Mouse (Mus musculus) cerebellum, adult 9-11 months (tissue): ENCODE measurements around the gene Chst8.

Experiments used
- DNase-seq: peaks from one replicate; pipeline ENCODE4 v3.0.0; 2022

The Chst8 gene

DNA sequence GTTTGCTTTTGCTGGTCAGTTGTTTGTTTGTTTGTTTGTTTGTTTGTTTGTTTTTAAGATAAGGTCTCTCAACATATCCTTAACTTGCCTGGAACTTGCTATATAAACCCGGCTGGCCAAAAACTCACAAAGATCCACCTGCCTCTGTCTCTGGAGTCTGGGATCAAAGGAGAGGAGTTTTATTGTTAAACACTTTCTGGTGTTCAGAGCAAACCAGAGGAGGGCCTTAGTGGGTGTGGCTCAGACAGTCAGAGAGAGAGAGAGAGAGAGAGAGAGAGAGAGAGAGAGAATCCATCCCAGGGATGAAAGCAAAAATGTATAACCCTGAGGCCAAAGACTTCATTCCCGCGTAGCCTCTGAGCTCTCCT, 13.1 kb downstream of the Chst8 start:
- no peak for DNase-seq

DNA sequence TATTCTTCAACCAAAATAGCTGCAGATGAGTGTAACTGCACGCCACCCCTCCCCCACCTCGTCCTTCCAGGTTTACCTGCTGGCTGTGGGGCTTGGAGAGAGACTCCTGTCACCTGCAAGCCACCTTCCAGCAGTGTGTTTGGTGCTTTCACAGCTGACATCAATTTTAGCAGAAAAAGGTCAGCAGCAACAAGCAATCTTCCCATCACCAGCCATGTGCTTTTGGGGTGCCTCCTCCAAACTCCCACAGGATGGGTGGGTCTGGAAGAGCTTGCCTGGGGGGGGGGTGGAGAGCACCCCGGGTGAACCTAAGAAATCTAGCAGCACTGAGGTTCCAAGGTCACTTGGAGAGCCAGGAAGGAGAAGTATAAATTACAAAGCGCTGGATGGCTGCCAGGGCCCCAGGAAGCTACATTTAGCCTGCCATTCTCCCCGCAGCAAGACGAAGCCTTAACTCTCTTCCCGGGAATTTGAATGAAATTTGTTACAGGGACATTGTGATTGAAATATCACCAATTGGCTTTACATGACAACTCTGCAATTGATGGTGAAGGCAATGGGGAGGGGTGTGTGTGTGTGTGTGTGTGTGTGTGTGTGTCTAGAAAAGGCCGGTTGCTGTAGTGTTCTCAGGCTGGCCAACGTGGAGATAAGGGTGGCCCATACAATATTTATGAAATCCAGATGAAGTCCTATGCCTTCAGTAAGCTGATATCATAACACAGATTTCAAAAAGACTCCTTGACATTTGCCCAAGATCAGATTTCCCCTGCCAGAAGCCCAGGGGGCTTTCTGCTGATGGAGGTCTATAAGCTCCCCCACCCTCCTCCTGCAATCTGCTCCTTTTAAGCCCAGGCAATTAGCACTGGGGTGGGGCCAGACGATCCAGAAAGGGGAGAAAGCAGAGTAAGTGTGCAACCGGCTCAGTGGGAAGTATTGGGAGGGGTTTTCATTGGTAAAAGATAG, 13.8 kb downstream of the Chst8 start:
- DNase-seq: no peak

DNA sequence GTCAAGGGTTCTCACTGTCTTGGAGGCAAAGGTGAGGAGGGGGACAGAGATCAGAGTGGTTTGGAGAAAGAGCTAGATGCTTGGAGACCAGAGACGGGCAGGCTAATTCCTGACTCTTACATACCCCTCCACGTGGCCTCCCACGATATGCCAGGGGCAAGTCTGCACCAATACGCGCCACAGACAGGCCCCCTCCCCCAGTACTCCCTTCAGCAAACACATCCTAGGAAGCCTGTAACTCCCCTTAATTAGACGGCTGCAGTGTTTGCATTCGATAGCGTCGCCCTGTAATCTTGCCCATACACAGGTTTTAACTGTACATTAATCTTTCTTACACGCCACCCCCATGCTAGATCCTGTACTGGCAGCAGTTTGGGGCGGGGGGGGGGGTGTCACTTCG, 14.5 kb downstream of the Chst8 start:
- DNase-seq: no peak

DNA sequence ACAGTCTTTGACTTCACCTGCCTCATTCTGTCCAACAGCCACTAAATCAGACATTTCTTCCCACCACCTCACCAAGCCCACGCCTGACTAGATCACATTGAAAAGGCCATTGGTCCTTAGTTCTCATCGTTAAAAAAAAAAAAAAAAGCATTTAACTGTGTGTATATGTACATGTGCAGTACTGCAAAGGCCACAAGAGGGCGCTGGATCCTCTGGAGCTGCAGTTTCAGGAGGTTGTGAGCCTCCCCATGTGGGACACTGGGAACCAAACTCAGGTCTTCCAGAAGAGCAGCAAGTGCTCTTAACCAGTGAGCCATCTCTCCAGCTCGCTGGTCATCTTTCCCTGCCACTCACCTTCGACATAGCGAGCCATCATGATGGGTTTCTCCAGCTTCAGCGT, 22.1 kb downstream of the Chst8 start:
- DNase-seq: no peak

DNA sequence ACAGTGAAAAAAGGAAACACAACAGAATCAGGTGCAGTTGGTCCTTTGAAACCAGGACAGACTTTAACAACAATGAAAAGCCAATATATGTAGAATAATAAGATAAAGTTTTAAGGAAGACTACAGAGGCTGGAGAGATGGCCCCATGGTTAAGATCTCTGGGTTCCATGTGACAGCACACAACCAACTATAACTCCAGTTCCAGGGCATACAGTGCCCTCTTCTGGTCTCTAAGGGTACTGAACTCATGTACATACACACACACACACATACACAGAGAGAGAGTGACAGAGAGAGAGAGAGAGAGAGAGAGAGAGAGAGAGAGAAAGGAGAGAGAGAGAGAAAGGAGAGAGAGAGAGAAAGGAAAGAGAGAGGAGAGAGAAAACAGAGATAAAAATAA, 25.3 kb downstream of the Chst8 start:
- DNase-seq: no peak

DNA sequence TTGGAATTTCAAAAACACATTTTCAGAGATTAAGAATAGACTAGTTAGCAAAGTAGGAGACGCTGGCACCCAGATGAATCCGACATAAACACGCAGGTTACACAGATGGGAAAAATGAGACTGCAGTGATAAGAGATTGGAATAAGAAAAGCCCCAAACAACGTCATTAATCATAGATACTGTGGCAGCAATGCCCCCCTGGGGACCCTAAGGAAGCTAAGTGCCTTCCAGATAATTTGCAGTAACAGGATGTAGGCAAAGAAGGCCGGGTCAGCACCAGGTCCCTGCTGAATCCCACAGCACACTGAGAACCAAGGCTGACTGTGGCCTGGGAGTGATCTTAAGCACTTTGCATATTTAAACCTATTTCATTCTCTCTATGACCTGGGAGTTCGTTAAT, 27.5 kb downstream of the Chst8 start:
- DNase-seq: no peak

DNA sequence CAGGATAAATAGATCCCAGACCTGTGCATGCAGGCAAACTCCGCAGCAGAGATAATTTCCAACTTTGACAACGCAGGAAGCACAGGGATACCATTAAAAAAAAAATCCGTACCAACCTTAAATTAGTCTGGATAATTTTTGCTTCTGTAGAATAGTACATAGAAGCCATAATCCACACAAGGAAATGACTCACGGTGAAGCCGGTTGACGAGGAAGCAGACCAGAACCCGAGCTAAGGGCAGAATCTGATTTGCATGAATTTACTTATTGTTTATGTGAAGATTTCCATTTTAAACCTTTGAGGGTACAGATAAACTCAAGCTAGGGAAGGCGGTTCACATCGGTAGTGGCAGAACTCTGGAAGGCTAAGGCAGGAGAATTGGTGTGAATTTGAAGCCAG, 28.0 kb downstream of the Chst8 start:
- DNase-seq: no peak

DNA sequence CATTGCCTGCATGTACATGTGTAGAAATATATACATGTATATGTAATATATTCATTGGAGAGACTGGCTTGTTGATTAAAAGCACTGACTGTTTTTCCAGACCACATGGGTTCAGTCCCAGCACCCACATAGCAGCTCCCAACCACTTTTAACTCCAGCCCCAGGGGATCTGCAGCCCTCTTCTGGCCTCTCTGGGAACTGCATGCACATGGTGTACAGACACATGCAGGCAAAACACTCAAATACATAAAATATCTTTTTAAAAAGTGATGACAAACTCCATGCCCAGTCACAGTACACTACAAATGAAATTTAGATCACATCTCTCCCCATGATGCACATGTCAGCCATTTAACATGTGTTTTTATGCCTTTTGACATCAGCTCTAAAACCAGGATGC, 30.5 kb downstream of the Chst8 start:
- DNase-seq: no peak

DNA sequence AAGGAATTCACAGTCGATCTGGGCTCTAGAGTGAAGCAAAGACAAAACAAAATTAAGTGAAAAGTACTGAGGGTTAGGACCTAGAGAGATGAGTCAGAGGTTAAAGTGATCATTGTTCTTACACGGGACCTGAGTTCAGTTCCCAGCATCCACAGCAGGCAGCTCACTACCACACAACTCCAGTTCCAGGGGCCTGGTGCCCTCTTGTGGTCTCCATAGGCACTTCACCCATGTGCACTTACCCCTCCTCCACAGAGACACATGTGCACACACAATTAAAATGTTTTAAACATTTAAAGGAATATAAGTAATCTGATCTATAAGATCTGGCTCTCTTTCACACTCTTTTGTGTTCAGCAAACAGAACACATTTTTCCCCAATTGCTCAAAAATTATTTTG, 31.3 kb downstream of the Chst8 start:
- DNase-seq: no peak

DNA sequence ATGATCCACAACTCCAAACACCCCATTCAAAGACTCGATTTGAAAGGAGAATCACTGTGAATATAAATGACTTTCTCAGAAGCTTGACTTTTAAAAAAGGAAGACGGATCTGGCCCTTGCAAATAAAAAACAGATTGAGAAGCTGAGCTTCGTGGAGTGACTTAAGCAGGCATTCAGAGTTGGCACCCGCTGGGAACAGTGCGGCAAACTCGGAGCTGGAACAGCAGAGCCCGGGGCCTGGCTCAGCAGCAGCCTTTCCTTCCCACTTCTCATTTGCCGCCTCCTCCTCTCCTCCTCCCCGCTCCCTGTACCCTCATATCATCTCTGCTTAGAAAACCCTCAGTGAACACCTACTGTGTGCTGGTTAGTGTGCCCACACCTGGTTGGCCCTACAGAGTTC, 34.1 kb downstream of the Chst8 start:
- DNase-seq: peak; percentile 11

DNA sequence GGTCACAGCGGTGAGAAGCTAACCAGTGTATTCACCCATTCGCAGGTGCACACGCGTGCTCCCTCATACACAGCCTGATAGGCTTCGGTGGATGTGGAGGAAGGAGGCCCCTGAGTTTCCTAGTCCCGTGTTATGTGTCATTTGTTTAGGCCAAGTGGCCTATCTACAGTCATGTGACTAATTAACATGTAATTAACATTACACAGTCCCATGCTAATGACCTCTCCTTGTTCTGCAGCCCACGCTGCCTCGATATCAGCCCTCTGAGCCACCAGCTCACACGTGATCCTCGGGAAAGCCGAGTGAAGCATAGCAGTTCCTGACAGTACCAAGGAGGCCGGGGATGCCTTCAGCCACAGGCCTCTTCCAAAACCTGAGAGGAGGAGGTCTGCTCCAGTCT, 36.9 kb downstream of the Chst8 start:
- no peak for DNase-seq

DNA sequence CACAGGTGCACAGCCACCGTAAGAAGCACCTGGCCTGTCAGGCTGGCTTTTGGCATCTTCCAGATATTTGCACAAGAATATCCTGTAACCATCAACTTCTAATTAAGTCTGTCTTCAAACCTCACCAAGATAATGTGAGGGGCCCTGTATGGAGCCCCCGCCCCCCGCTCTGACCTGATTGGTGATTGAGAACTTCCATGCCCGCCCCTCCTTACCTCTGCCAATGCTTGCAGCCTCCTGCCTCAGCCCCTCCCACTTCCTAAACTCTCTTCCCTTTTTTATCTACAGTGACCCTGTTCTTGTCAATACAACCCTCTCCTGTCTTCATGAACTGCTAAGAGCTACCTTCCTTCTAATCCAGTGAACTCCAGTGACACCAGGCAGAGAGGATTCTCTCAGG, 37.6 kb downstream of the Chst8 start:
- DNase-seq: no peak

DNA sequence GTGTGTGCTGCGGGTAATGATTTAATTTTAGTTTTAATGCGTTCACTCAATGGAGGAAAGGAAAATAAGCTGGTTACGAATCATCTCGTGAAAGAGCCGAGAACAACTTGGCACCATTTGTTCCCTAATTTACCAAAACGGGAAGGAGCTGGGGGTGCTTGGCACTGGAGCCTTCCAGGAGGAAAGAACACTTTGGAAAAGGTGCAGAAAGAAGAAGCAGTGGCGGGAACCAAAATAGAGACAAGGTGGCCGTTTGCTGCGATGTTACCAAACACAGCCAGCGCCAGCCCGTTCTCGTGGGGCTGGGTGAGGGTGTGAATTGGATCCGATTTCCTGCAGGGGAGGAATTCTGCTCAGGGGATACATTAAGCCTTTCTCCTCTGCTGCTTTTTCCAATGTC, 38.5 kb downstream of the Chst8 start:
- no peak for DNase-seq

DNA sequence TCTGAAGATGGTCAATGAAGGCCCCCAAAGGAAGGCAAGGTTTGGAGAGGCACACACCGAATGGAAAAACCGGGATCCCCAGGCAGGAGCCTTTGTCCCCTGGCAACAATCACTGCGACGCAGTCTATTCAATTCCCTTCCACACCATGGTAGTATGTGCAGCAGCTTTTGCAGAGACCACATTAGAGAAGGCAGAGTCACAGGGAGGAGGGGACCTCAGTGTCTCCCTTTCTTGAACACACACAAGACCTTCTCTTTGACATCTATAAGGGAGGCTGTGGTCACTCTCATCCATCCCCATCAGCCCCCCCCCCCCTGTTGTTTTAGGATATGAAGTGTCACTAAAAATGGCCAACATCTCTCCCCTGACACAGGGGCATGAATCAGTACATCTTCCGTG, 39.2 kb downstream of the Chst8 start:
- no peak for DNase-seq

DNA sequence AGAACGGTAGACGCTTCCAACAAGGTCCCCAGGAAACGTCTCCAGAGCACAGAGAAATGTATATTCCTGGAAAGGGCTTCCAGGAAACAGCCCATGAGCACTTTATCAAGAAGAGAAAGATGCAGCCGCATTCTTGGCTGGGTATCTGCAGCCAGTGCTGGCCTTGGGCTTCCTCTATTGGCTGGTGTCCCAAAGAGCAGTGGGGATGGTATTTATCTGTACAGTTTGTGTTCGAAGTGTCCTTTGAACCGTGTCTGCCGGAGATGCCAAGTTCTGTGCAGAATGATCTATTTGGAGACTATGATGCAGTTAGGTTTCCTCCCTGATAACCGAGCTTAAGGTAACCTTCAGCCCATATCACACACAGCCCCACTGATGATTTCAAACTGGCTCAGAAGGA, 43.0 kb downstream of the Chst8 start:
- DNase-seq: no peak

DNA sequence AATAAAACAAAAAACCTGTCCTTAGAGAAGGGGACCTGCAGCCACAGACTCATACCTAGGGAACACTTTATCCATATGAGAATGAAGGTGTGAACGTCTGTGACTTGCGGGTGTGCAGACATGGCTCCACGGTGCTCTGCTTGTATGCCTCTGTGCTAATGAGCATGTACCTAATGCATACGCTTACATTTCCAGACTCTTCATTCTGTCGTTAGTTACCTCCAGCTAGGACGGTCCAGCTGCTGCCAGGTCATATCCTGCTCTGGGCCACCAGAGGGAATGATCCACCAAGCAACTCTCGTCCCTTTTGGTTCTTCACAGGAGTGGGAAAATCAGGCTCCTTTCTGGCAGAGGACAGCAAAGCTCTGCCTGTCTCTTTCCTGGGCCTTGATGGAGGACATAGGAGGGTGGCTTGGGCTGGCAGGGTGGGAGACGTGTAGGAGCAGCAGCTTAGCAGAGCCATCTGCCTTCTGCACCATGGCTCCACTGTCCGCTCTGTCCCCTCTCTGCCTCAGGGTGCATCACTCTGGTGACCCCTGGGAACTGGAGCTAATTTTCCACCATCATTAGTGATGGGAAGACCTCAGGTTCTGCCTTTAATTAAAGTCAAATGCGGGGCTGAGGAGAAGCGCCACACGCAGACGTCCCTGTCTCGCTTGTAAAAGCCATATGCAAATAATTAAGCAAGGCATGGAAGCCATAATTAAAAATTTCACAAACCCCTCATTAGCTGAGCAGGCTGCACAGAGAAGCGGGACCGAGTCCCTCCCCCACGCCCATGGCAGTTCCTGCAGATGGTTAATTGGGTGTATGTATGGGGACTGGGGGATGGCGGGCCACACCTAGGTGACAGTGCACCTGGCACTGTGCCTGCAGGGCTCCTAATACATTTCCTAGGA, 48.0 kb downstream of the Chst8 start:
- DNase-seq: no peak

DNA sequence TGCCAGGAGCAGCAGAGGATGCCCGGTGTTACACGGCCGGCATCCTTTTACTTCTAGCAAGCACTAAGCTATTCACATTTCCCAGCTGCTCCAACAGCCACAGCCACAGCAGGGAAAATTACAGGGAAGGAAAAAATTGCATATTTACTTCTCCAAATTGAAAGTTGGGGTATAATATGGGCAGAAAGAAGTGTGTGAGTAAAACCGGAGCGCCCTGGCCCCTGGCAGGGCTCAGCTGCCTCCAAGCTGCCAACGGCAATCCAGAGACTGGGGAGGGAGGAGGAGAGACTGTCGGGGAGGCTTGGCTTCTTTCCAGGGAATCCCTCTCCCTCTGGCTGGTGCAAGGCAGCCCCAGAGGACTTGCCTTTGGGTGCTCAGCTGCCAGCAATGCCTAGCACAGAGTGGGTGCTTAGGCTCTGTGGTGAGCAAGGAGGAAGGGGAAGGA, 53.1 kb downstream of the Chst8 start:
- DNase-seq: peak; percentile 24

DNA sequence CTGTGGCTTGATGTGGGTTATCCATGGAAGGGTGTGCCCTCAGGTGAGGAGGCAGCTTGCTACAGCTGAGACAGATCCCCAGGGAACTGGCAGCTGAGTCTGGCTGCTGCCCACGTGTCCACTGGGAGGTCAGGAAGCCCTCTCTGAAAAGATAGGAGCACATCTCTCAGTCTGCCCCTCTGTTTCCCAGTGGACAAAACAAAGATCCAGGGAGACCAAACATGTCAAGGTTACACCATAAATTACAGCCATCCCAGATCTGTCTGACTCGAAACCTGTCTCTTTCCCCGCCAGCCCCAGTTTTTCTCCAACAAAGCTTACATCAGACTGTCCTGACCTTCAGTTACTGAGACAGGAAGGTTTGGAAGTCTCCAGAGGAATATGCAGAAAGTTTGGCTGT, 53.8 kb downstream of the Chst8 start:
- no peak for DNase-seq

DNA sequence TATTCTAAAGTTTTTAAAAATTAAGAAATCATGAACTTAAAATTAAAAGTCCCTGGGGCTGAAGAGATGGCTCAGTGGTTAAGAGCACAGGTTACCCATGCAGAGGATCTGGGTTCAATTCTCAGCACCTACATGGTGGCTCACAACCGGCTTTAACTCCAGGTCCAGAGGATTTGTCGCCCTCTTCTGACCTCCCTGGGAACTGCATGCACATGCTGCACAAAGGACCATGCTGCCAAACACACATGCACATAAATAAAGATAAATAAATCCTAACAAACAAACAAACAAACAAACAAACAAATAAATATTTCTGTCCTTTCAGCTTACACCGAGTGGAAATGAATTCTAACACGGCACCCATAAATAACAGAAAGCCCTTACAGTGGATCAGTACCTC, 55.0 kb downstream of the Chst8 start:
- no peak for DNase-seq

DNA sequence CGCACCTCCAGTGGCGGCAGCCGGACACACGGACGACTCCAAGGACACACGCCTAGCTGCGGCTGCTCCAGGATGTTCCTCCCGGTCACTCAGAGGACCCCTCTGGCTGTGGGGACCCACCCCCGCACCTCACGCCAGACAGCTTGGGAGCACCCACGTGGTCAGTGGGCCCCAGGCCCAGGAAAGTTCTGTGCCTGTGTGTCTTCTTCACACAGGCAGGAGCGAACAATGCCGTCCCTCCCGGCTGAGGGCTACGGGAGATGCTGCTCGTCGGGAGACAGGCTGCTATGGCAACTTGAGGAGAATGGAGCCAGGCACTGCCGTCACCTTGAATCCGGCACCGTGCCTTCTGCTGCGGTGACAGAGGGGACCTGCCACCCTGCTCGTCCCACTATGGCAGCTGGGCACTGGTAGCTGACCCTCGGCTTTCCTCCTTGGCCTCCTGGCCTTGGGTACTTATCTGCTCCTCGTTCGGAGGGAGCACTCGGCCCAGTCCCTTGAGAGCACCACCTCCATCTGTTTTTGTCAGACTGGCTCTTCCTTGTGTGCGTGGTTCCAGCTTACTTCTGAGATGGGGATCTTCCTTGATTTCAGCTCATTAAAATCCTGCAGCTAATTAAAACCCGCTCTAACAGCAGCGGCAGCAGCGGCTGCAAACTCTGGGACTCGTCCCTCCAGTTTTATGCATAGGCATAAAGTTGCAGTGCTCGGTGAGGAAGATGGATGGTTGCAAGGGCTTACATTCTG, 59.2 kb downstream of the Chst8 start:
- DNase-seq: no peak

DNA sequence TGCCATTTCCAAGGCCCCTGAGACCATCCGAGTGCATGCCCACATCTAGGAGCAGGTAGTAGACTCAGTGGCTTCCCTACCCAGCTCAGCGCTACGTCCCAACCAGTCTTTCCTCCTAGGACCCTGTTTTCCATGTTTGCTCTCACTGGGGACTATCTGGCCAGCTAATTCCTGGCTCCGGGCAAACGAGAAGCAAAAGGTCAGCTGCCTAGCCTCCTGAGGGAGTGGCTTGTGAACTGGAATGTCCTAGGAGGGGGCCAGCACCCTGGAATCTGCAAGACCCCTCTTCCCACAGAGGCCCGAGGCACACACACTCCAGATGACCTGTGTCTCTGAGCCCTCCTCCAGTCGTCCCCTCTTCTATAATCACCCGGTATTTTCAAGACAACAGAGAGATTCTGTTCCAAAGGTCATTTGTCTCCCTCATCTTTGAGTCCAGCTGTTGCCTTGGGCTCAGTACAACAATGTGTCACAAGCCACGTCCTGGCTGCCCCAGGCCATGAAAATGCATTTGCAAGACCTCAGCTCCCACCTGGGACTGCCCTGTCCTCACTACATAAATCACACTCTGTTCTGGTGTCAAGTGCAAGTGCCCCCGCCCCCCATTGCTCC, 60.3 kb downstream of the Chst8 start:
- DNase-seq: no peak

DNA sequence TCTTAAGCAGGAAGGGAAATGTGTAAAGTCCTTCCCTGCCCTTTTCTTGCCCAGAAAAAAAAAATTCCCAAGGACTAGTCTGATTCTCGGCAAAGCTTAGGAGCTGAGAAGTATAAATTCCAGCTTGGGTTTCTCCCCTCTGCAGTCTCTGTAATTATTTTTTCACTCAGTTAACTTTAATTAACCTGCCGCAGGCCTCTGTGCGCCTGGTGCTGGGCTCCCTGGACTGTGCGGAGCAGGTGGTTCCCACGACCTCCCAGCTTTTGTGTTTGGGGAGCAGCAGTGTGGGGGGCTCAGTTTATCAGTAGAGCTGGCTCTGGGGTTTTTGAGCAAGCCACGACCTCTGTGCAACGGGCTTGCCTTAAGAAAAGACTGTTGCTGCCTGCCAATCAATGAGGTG, 62.2 kb downstream of the Chst8 start:
- DNase-seq: no peak

DNA sequence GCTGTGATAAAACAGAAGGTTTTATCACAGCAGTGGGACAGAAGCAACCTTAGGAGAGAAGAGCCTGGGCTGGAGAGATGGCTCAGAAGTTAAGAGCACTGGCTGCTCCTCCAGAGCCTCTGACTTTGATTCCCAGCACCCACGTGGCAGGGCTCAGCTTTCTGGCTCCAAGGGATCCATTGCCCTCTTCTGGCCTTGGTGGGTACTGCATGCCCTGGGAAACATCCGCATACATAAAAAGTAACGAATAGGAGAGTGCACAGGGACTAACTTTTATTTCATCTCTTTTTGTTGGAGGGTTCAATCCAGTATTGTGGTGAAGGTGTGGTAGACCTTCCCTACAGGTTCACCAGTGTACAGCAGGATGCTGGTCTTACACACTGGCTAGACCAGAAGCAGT, 62.8 kb downstream of the Chst8 start:
- no peak for DNase-seq
